8 mouse cellular contexts compared by ENCODE assay signal in genomic region chr11:69123056-69123692, GRCm38 (mm10). TPM values are rescaled to one million over a fixed set of nuclear protein-coding genes. Genes with fewer than 3 reads are reported as not detected.
DNase-seq lines count a peak whose midpoint lies in the region; ATAC-seq and TF ChIP-seq lines count a peak whose summit lies in the region.

No protein-coding gene starts in this region.

- no peak for TF ChIP-seq CTCF in cortical plate, adult 2 months (IDR thresholded peaks at IDR 0.05; ENCODE audit: extremely low read depth, insufficient read depth, low read length)

- H3K4me1 ChIP-seq in cortical plate, adult 2 months (ENCODE audit: control insufficient read depth, insufficient read depth, low read length), result no peaks in the 10 kb centered on the region
- peaks cover 36% of the 10 kb centered on the region for H3K4me1 ChIP-seq in intestine, embryonic 15.5 days (replicated peaks)

- peak overlapping the region; percentile 61 for H3K27ac ChIP-seq in cortical plate, adult 2 months (ENCODE audit: insufficient read depth, low read length)
- peak overlapping the region; percentile 93 for H3K27ac ChIP-seq in intestine, embryonic 15.5 days

- H3K4me3 ChIP-seq in cortical plate, adult 2 months (ENCODE audit: insufficient read depth, low read length), result peak overlapping the region; percentile 76
- peak overlapping the region; percentile 79 for H3K4me3 ChIP-seq in intestine, embryonic 15.5 days (replicated peaks)

- H3K36me3 ChIP-seq in intestine, embryonic 15.5 days, result no peaks in the 10 kb centered on the region

- H3K27me3 ChIP-seq in intestine, embryonic 15.5 days (replicated peaks), result no peaks in the 10 kb centered on the region

- peak; percentile 86 to 93 for DNase-seq in adrenal gland, adult 18-20 months (ENCODE audit: low spot score in 2 of 2)
- DNase-seq in gastrocnemius, postnatal 14 days, result peak; percentile 83
- peak; percentile 95 to 96 for DNase-seq in left cerebral cortex, postnatal 14 days (ENCODE audit: low spot score in 2 of 2)
- peak; percentile 94 for DNase-seq in mesoderm, embryonic 11.5 days (ENCODE audit: low read depth, low spot score)
- peak; percentile 92 for DNase-seq in right cerebral cortex, postnatal 4 days

- H3K9me3 ChIP-seq in intestine, embryonic 15.5 days, result no peaks in the 10 kb centered on the region

- peak; percentile 3 for ATAC-seq in intestine, embryonic 15.5 days
- ATAC-seq in granulocyte monocyte progenitor cell, adult 5-6 weeks (replicated peaks; ENCODE audit: poor library complexity, severe bottlenecking), result no peak

- under 1% methylated on average over 29 of the region's 29 CpGs for WGBS in intestine, embryonic 15.5 days

- TF ChIP-seq POLR2A in cortical plate, adult 2 months (IDR thresholded peaks at IDR 0.05; ENCODE audit: extremely low read depth, insufficient read depth, low read length), result no peak

- intact Hi-C loops in gastrocnemius, postnatal 14 days (cut with DNase I; ENCODE audit: low total_unique reads), result loop anchor here (5.0 kb wide), 1 partner anchor 56 kb away; no protein-coding TSS in a partner anchor
- intact Hi-C loops in left cerebral cortex, postnatal 14 days (cut with DNase I), result loop anchor here (5.0 kb wide), 1 partner anchor 244 kb away; the partner anchor contains the start of gene Chd3

- H3K9ac ChIP-seq in intestine, embryonic 15.5 days, result peak overlapping the region; percentile 78

- H3K4me2 ChIP-seq in intestine, embryonic 15.5 days (replicated peaks), result peak overlapping the region; percentile 92

RNA-seq across cellular contexts. Expression of gene 9130213A22Rik, which starts 0.8 kb away (rescaled TPM):
- total RNA-seq in adrenal gland, adult 18-20 months (2021), result under 1 TPM; 0.43 to 0.61 TPM
- 2.1 and 2.3 TPM in 2 replicates for polyA plus RNA-seq in cortical plate, adult 2 months (2012; rRNA removed)
- total RNA-seq in gastrocnemius, postnatal 14 days (2021), result under 1 TPM in 1 of 2 experiments, not detected in 1; 0.18 TPM
- polyA plus RNA-seq in intestine, embryonic 15.5 days (2015; fragmentation: Nextera tagmentation; extraction: Ambion mirVana), result 0.29 and 0.34 TPM in 2 replicates
- total RNA-seq in left cerebral cortex, postnatal 14 days (2021), result under 1 TPM; 0.27 to 0.51 TPM
- 0.17 TPM in 1 of 2 replicates, not detected in the other for total RNA-seq in granulocyte monocyte progenitor cell, adult 5-6 weeks (2014; fragmentation: Nextera tagmentation)
- total RNA-seq in granulocyte monocyte progenitor cell, adult 5-6 weeks (2017), result not detected in 2 replicates

RNA-seq across cellular contexts. Expression of gene Aloxe3, which starts 2.5 kb away (rescaled TPM):
- 1 to 10 TPM; 1.1 to 1.6 TPM for total RNA-seq in adrenal gland, adult 18-20 months (2021)
- 8.7 and 11.6 TPM in 2 replicates for polyA plus RNA-seq in cortical plate, adult 2 months (2012; rRNA removed)
- total RNA-seq in gastrocnemius, postnatal 14 days (2021), result not detected
- polyA plus RNA-seq in intestine, embryonic 15.5 days (2015; fragmentation: Nextera tagmentation; extraction: Ambion mirVana), result 0.19 and 0.29 TPM in 2 replicates
- total RNA-seq in left cerebral cortex, postnatal 14 days (2021), result 1 to 10 TPM; 3.7 to 5.7 TPM
- not detected in 2 replicates for total RNA-seq in granulocyte monocyte progenitor cell, adult 5-6 weeks (2014; fragmentation: Nextera tagmentation)
- total RNA-seq in granulocyte monocyte progenitor cell, adult 5-6 weeks (2017), result not detected in 2 replicates

RNA-seq across cellular contexts. Expression of gene Hes7, which starts 3.0 kb away (rescaled TPM):
- under 1 TPM in 1 of 2 experiments, not detected in 1; 0.26 TPM for total RNA-seq in adrenal gland, adult 18-20 months (2021)
- polyA plus RNA-seq in cortical plate, adult 2 months (2012; rRNA removed), result 0.50 and 0.83 TPM in 2 replicates
- total RNA-seq in gastrocnemius, postnatal 14 days (2021), result under 1 TPM in 1 of 2 experiments, not detected in 1; 0.10 TPM
- 0.62 and 0.70 TPM in 2 replicates for polyA plus RNA-seq in intestine, embryonic 15.5 days (2015; fragmentation: Nextera tagmentation; extraction: Ambion mirVana)
- under 1 TPM; 0.55 to 0.70 TPM for total RNA-seq in left cerebral cortex, postnatal 14 days (2021)
- total RNA-seq in granulocyte monocyte progenitor cell, adult 5-6 weeks (2014; fragmentation: Nextera tagmentation), result not detected in 2 replicates
- not detected in 2 replicates for total RNA-seq in granulocyte monocyte progenitor cell, adult 5-6 weeks (2017)

RNA-seq across cellular contexts. Expression of gene Per1, which starts 28.2 kb away (rescaled TPM):
- 10 to 100 TPM; 66.6 to 77.7 TPM for total RNA-seq in adrenal gland, adult 18-20 months (2021)
- polyA plus RNA-seq in cortical plate, adult 2 months (2012; rRNA removed), result 48.3 and 57.6 TPM in 2 replicates
- total RNA-seq in gastrocnemius, postnatal 14 days (2021), result 10 to 100 TPM; 22.1 to 77.5 TPM
- polyA plus RNA-seq in intestine, embryonic 15.5 days (2015; fragmentation: Nextera tagmentation; extraction: Ambion mirVana), result 11.9 and 15.6 TPM in 2 replicates
- total RNA-seq in left cerebral cortex, postnatal 14 days (2021), result 100 to 1,000 TPM in 1 of 2 experiments, 10 to 100 TPM in 1; 90.4 to 112 TPM
- total RNA-seq in granulocyte monocyte progenitor cell, adult 5-6 weeks (2014; fragmentation: Nextera tagmentation), result 10.3 and 11.7 TPM in 2 replicates
- total RNA-seq in granulocyte monocyte progenitor cell, adult 5-6 weeks (2017), result 9.4 and 9.8 TPM in 2 replicates

RNA-seq across cellular contexts. Expression of gene Alox12b, which starts 33.6 kb away (rescaled TPM):
- total RNA-seq in adrenal gland, adult 18-20 months (2021), result not detected
- polyA plus RNA-seq in cortical plate, adult 2 months (2012; rRNA removed), result 4.4 and 5.4 TPM in 2 replicates
- total RNA-seq in gastrocnemius, postnatal 14 days (2021), result not detected
- 0.35 and 0.43 TPM in 2 replicates for polyA plus RNA-seq in intestine, embryonic 15.5 days (2015; fragmentation: Nextera tagmentation; extraction: Ambion mirVana)
- 1 to 10 TPM; 1.5 to 1.9 TPM for total RNA-seq in left cerebral cortex, postnatal 14 days (2021)
- not detected in 2 replicates for total RNA-seq in granulocyte monocyte progenitor cell, adult 5-6 weeks (2014; fragmentation: Nextera tagmentation)
- not detected in 2 replicates for total RNA-seq in granulocyte monocyte progenitor cell, adult 5-6 weeks (2017)
